Mouse (Mus musculus) heart, embryonic 11.5 days (tissue): ENCODE measurements at regions not wholly inside any gene's neighbourhood (a gene's known extent, or its start where the extent isn't known, plus 50 kb on each side); places are given as distances from the start of the nearest gene placed in this dataset. TPM values are rescaled to one million over a fixed set of nuclear protein-coding genes. Genes with fewer than 3 reads are reported as not detected.

Source experiments
- ATAC-seq: fragments of 200-750 bp; cut with Nextera tagmentation; replicated peaks from 2 replicates; pipeline ENCODE4 v1.8.0; 2017; ENCODE audit warnings: moderate library complexity; ENCODE audit not compliant: insufficient number of reproducible peaks, low FRiP score, low TSS enrichment
- H3K27ac ChIP-seq: fragments of 300-500 bp; sonication (generic); 2 replicates; pipeline ENCODE4 v1.5.1; 2014; ENCODE audit warnings: mild to moderate bottlenecking, low read depth, low read length
- H3K27me3 ChIP-seq: fragments of 300-500 bp; sonication (generic); 2 replicates; pipeline ENCODE4 v1.6.1; 2014; ENCODE audit warnings: mild to moderate bottlenecking, low read length, mixed read lengths; ENCODE audit not compliant: control insufficient read depth, insufficient read depth
- H3K36me3 ChIP-seq: fragments of 300-500 bp; sonication (generic); 2 replicates; pipeline ENCODE4 v1.6.1; 2014; ENCODE audit warnings: mild to moderate bottlenecking, low read length, moderate library complexity, mixed read lengths; ENCODE audit not compliant: control insufficient read depth, insufficient read depth
- H3K4me1 ChIP-seq: fragments of 300-500 bp; sonication (generic); 2 replicates; pipeline ENCODE4 v1.6.1; 2014; ENCODE audit warnings: low read length; ENCODE audit not compliant: control insufficient read depth, insufficient read depth
- H3K4me2 ChIP-seq: fragments of 300-500 bp; sonication (generic); 2 replicates; pipeline ENCODE4 v1.6.1; 2014; ENCODE audit warnings: mild to moderate bottlenecking, moderate library complexity
- H3K4me3 ChIP-seq: fragments of 300-500 bp; sonication (generic); 2 replicates; pipeline ENCODE4 v1.5.1; 2014; ENCODE audit warnings: low read depth, low read length
- H3K9ac ChIP-seq: fragments of 300-500 bp; sonication (generic); 2 replicates; pipeline ENCODE4 v1.6.1; 2014; ENCODE audit warnings: mild to moderate bottlenecking, low read depth, low read length, moderate library complexity
- H3K9me3 ChIP-seq: fragments of 300-500 bp; sonication (generic); replicated peaks from 2 replicates; pipeline ENCODE4 v1.6.1; 2016; ENCODE audit warnings: low read length; ENCODE audit not compliant: control insufficient read depth
- WGBS: fragments of 180-500 bp; shearing (Covaris S2); extraction: QIAGEN DNeasy Blood & Tissue Kit; methylation state at CpG from one replicate; pipeline ENCODE4 v1.1.7; 2014; ENCODE audit not compliant: insufficient replicate concordance; 5-methylcytosine and 5-hydroxymethylcytosine counted together
- microRNA-seq: library from miRNA; unstranded; fragments of <30 nt; microRNA quantifications from one replicate; pipeline ENCODE4, GENCODE M21; 2016; ENCODE audit warnings: borderline number of aligned reads

- Histone ChIP-seq H3K4me2 (no peak overlapping the region), H3K4me1 (no peaks in the 10 kb centered on the region), H3K27me3 (no peaks in the 10 kb centered on the region), H3K9ac (no peak overlapping the region), H3K4me3 (no peak overlapping the region), H3K36me3 (no peaks in the 10 kb centered on the region), H3K27ac (no peak overlapping the region), H3K9me3 (no peaks in the 10 kb centered on the region)
- 42% methylated on average over 5 of the region's 5 CpGs for WGBS
- no peak for ATAC-seq
Measured at GRCm38 (mm10) chr9:112308950-112309349, 73.2 kb upstream of the Arpp21 start.

GRCm38 (mm10) chr9:112307837-112308236 is 72.1 kb upstream of the Arpp21 start:
- Histone ChIP-seq H3K27ac (no peak overlapping the region), H3K9me3 (no peaks in the 10 kb centered on the region), H3K4me1 (no peaks in the 10 kb centered on the region), H3K9ac (no peak overlapping the region), H3K4me2 (no peak overlapping the region), H3K4me3 (no peak overlapping the region), H3K36me3 (no peaks in the 10 kb centered on the region), H3K27me3 (no peaks in the 10 kb centered on the region)
- 82% methylated on average over 4 of the region's 4 CpGs for WGBS
- ATAC-seq = no peak

- H3K27me3 ChIP-seq = no peaks in the 10 kb centered on the region
- no peak for ATAC-seq
- H3K27ac ChIP-seq = no peak overlapping the region
- H3K4me3 ChIP-seq = no peak overlapping the region
- 74% methylated on average over 3 of the region's 3 CpGs for WGBS
- H3K4me1 ChIP-seq = no peaks in the 10 kb centered on the region
- H3K4me2 ChIP-seq = no peak overlapping the region
- no peaks in the 10 kb centered on the region for H3K36me3 ChIP-seq
- no peak overlapping the region for H3K9ac ChIP-seq
- H3K9me3 ChIP-seq = no peaks in the 10 kb centered on the region
Measured at GRCm38 (mm10) chr9:112291875-112292274, 56.1 kb upstream of the Arpp21 start.

Small RNA genes in the stretch of these regions (microRNA-seq; reads per million reads assigned to microRNA genes)
- gene Gm27847 = not detected
